Mouse (Mus musculus) layer of hippocampus, adult 9-10 months (tissue): ENCODE results near the gene Gk5.
"Not testable (repeated sequence)": the region's sequence is repeated elsewhere in the genome, so short reads cannot be mapped to it uniquely, and the experiment has no call there.

Experiments
- DNase-seq: peaks from one replicate; pipeline ENCODE4 v3.0.0; 2022; ENCODE audit warnings: low spot score

The Gk5 gene

GRCm38 (mm10) chr9:96144883-96145282 lies 25.7 kb downstream of the Gk5 start:
- DNase-seq, result no peak

- no peak for DNase-seq
Measured at GRCm38 (mm10) chr9:96152801-96153200, 33.6 kb downstream of the Gk5 start.

GRCm38 (mm10) chr9:96158431-96158830 lies 39.3 kb downstream of the Gk5 start:
- no peak for DNase-seq

- no peak for DNase-seq
Measured at GRCm38 (mm10) chr9:96159047-96159446, 39.9 kb downstream of the Gk5 start.

GRCm38 (mm10) chr9:96160767-96161166 lies 41.6 kb downstream of the Gk5 start:
- no peak for DNase-seq

- DNase-seq, result no peak
Measured at GRCm38 (mm10) chr9:96162421-96162820, 43.3 kb downstream of the Gk5 start.

GRCm38 (mm10) chr9:96163443-96163842 lies 44.3 kb downstream of the Gk5 start:
- DNase-seq, result no peak

- not testable (repeated sequence) for DNase-seq
Measured at GRCm38 (mm10) chr9:96163983-96164382, 44.8 kb downstream of the Gk5 start.

- DNase-seq, result peak; percentile 5
Measured at GRCm38 (mm10) chr9:96167168-96167585, 48.0 kb downstream of the Gk5 start.

- DNase-seq, result no peak
Measured at GRCm38 (mm10) chr9:96170600-96170999, 51.4 kb downstream of the Gk5 start.

GRCm38 (mm10) chr9:96184909-96185308 lies 65.7 kb downstream of the Gk5 start:
- no peak for DNase-seq

GRCm38 (mm10) chr9:96186701-96187100 lies 67.5 kb downstream of the Gk5 start:
- DNase-seq, result no peak

GRCm38 (mm10) chr9:96195885-96196622 lies 76.9 kb downstream of the Gk5 start, which contains the start of gene Tfdp2:
Gene Tfdp2, plus strand, starts transcription at chr9:96196275.
- DNase-seq, result peak; percentile 44

GRCm38 (mm10) chr9:96196636-96197181 lies 77.5 kb downstream of the Gk5 start:
- DNase-seq, result no peak

GRCm38 (mm10) chr9:96197806-96198205 lies 78.6 kb downstream of the Gk5 start:
- no peak for DNase-seq

GRCm38 (mm10) chr9:96203663-96204062 lies 84.5 kb downstream of the Gk5 start:
- DNase-seq, result no peak

GRCm38 (mm10) chr9:96207428-96207827 lies 88.3 kb downstream of the Gk5 start:
- DNase-seq, result no peak

GRCm38 (mm10) chr9:96213036-96213645 lies 94.0 kb downstream of the Gk5 start:
- DNase-seq, result no peak

GRCm38 (mm10) chr9:96214171-96214570 lies 95.0 kb downstream of the Gk5 start:
- DNase-seq, result no peak

- DNase-seq, result no peak
Measured at GRCm38 (mm10) chr9:96217299-96217698, 98.1 kb downstream of the Gk5 start.

GRCm38 (mm10) chr9:96217799-96218198 lies 98.6 kb downstream of the Gk5 start:
- DNase-seq, result no peak

- no peak for DNase-seq
Measured at GRCm38 (mm10) chr9:96219114-96219669, 100.0 kb downstream of the Gk5 start.

- no peak for DNase-seq
Measured at GRCm38 (mm10) chr9:96220419-96220818, 101.3 kb downstream of the Gk5 start.
